Mouse (Mus musculus) stomach, embryonic 16.5 days (tissue): ENCODE measurements around the gene Rpgrip1l. TPM values are rescaled to one million over a fixed set of nuclear protein-coding genes. Genes with fewer than 3 reads are reported as not detected.

Source experiments
- ATAC-seq: fragments of 200-750 bp; cut with Nextera tagmentation; 2 replicates; pipeline ENCODE4 v1.8.0; 2017; ENCODE audit warnings: moderate number of reproducible peaks, moderate TSS enrichment; ENCODE audit not compliant: insufficient read depth, low FRiP score
- H3K27ac ChIP-seq: fragments of 300-500 bp; sonication (generic); 2 replicates; pipeline ENCODE4 v1.5.1; 2014; ENCODE audit warnings: low read length
- H3K27me3 ChIP-seq: fragments of 300-500 bp; sonication (generic); 2 replicates; pipeline ENCODE4 v1.6.1; 2014; ENCODE audit warnings: low read length, control low read depth, mixed read lengths; ENCODE audit not compliant: control insufficient read depth, insufficient read depth
- H3K36me3 ChIP-seq: fragments of 300-500 bp; sonication (generic); 2 replicates; pipeline ENCODE4 v1.6.1; 2014; ENCODE audit warnings: low read length; ENCODE audit not compliant: control insufficient read depth, insufficient read depth
- H3K4me1 ChIP-seq: fragments of 300-500 bp; sonication (generic); 2 replicates; pipeline ENCODE4 v1.6.1; 2014; ENCODE audit warnings: low read length, control low read depth, mixed read lengths; ENCODE audit not compliant: control insufficient read depth, insufficient read depth
- H3K4me2 ChIP-seq: fragments of 300-500 bp; sonication (generic); 2 replicates; pipeline ENCODE4 v1.6.1; 2014; ENCODE audit warnings: low read depth, low read length, mixed read lengths
- H3K4me3 ChIP-seq: fragments of 300-500 bp; sonication (generic); replicated peaks from 2 replicates; pipeline ENCODE4 v1.5.1; 2014; ENCODE audit warnings: mild to moderate bottlenecking, low read length
- H3K9ac ChIP-seq: fragments of 300-500 bp; sonication (generic); 2 replicates; pipeline ENCODE4 v1.6.1; 2014; ENCODE audit warnings: low read length
- H3K9me3 ChIP-seq: fragments of 300-500 bp; sonication (generic); replicated peaks from 2 replicates; pipeline ENCODE4 v1.6.1; 2016; ENCODE audit warnings: low read length, control low read depth; ENCODE audit not compliant: control insufficient read depth
- WGBS: fragments of 180-500 bp; shearing (Covaris S2); extraction: QIAGEN DNeasy Blood & Tissue Kit; methylation state at CpG from one replicate; pipeline ENCODE4 v1.1.7; 2014; 5-methylcytosine and 5-hydroxymethylcytosine counted together
- polyA plus RNA-seq: library from polyadenylated mRNA; unstranded; fragments of >200 nt; fragmentation: Nextera tagmentation; extraction: Ambion mirVana; gene quantifications from 2 replicates; pipeline ENCODE4 v1.2.1, GENCODE M21; 2015

Rpgrip1l gene
- polyA plus RNA-seq, 1 experiment from 2014 or later: 10.8 TPM

DNA sequence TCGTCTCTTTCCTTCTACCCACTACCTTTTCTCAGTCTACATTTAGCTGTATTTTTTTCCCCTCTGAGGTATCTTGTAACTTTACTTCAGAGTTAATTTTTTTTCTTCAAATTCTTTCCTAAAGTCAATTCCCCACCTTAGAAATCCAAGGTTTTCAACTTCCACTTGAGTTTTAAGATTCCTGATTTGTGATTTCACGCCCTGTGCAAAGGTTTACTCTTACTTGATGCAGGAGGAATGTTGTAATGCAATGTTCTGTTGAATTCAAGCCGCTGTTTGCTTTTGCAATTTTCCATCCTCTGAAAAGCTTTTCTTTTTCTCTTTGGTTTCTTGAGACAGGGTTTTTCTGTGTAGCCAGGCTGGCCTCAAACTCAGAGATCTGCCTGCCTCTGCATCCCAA, 103.4 kb downstream of the Rpgrip1l start:
- 74% methylated on average over 3 of the region's 3 CpGs for WGBS
- H3K9me3 ChIP-seq: no peaks in the 10 kb centered on the region
- no peak overlapping the region for H3K27ac ChIP-seq

GRCm38 (mm10) chr8:91207676-91208075, 105.4 kb downstream of the Rpgrip1l start:
- Histone ChIP-seq H3K9me3 (no peaks in the 10 kb centered on the region), H3K27me3 (no peaks in the 10 kb centered on the region), H3K36me3 (no peaks in the 10 kb centered on the region), H3K4me3 (no peak overlapping the region), H3K27ac (no peak overlapping the region), H3K4me1 (no peaks in the 10 kb centered on the region), H3K9ac (no peak overlapping the region), H3K4me2 (no peak overlapping the region)
- ATAC-seq: no peak
- 35% methylated on average over 2 of the region's 2 CpGs for WGBS

More for the DNA sequence above, 103.4 kb downstream of the Rpgrip1l start:
- no peaks in the 10 kb centered on the region for H3K4me1 ChIP-seq
- no peak overlapping the region for H3K4me3 ChIP-seq
- no peak overlapping the region for H3K4me2 ChIP-seq
- no peak for ATAC-seq
- H3K9ac ChIP-seq: no peak overlapping the region
- no peaks in the 10 kb centered on the region for H3K36me3 ChIP-seq
- H3K27me3 ChIP-seq: no peaks in the 10 kb centered on the region

- H3K4me3 ChIP-seq: no peak overlapping the region
- no peak overlapping the region for H3K9ac ChIP-seq
- ATAC-seq: no peak
- H3K4me2 ChIP-seq: no peak overlapping the region
- no peaks in the 10 kb centered on the region for H3K4me1 ChIP-seq
- no peaks in the 10 kb centered on the region for H3K9me3 ChIP-seq
- no peaks in the 10 kb centered on the region for H3K36me3 ChIP-seq
- 77% methylated on average over 6 of the region's 6 CpGs for WGBS
- no peak overlapping the region for H3K27ac ChIP-seq
- no peaks in the 10 kb centered on the region for H3K27me3 ChIP-seq
Measured at GRCm38 (mm10) chr8:91205897-91206296, 107.2 kb downstream of the Rpgrip1l start.

DNA sequence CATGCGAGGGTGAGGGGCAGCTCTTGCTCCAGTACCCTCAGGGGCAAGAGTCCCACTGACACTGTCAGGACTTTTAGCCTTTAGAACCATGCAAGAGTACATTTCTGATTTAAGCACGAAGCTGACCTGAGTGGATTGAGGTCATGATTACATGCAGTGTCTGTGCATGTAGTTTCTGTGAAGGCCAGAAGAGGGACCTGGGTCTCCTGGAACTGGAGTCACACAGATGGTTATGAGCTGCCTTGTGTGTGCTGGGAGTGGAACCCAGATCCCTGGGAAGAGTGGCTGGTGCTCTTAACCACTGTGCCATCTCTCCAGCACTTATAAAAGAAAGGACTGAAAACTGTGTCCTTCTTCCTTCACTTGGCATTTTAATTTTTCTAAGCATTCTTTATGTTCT, 111.9 kb downstream of the Rpgrip1l start:
- 67% methylated on average over 2 of the region's 2 CpGs for WGBS
- Histone ChIP-seq H3K36me3 (no peaks in the 10 kb centered on the region), H3K9ac (no peak overlapping the region), H3K4me3 (no peak overlapping the region), H3K27me3 (no peaks in the 10 kb centered on the region), H3K4me2 (no peak overlapping the region), H3K9me3 (no peaks in the 10 kb centered on the region), H3K4me1 (no peaks in the 10 kb centered on the region), H3K27ac (no peak overlapping the region)
- no peak for ATAC-seq

DNA sequence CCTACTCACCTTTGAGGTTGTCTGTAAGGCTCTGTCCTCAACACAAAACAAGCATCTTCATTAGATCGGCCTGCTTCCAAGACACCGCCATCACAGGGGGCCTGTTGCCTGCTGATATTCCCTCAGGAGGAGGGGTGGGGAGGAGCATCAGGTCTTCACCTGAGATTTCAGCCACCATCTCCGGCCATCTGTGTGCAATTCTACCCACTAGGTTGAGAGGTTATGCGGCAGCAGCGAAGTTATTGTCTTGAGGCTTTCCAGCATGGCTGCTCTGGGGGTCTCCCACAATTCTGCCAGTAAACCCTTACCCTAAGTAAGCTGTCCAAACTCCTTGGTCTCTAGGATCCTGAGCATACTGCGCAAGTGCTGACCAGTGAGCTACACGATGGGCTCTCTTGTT, 113.2 kb downstream of the Rpgrip1l start, which contains the start of gene Aktip:
Aktip (minus strand) TSS at position 101 of the 400 bp plus-strand sequence.
- no peak within 1 kb of the TSS for H3K4me2 ChIP-seq
- no peaks in the 10 kb centered on the region for H3K4me1 ChIP-seq
- H3K9ac ChIP-seq: no peak within 1 kb of the TSS
- WGBS: 92% methylated on average over 7 of the region's 7 CpGs
- no peaks in the 10 kb centered on the region for H3K9me3 ChIP-seq
- H3K27ac ChIP-seq: no peak within 1 kb of the TSS
- no peaks in the 10 kb centered on the region for H3K27me3 ChIP-seq
- no peaks in the 10 kb centered on the region for H3K36me3 ChIP-seq
- no peak for ATAC-seq
- H3K4me3 ChIP-seq: no peak within 1 kb of the TSS

DNA sequence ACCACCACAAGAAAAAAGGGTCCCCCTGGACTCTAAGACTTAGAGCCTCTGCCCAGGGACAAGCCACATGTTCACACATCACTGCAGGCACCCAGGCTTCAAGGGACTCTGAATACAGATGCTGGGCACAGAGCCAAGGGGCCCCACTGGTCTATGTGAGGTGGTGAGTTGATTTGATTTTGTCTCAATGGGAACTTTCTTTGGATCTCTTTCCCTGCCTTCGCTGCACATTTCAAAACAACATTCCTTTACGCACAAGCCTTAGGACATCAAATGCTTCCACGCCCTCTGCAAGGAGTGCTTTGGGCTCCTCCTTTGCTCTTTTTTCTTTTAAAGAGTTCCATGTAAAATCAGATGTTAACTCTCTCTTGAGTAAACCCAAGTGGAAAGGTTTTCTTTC, 115.0 kb downstream of the Rpgrip1l start:
- no peak for ATAC-seq
- Histone ChIP-seq H3K4me2 (no peak overlapping the region), H3K27me3 (no peaks in the 10 kb centered on the region), H3K9me3 (no peaks in the 10 kb centered on the region), H3K4me3 (no peak overlapping the region), H3K36me3 (no peaks in the 10 kb centered on the region), H3K9ac (no peak overlapping the region), H3K4me1 (no peaks in the 10 kb centered on the region), H3K27ac (no peak overlapping the region)
- WGBS: 62% methylated on average over 3 of the region's 3 CpGs

DNA sequence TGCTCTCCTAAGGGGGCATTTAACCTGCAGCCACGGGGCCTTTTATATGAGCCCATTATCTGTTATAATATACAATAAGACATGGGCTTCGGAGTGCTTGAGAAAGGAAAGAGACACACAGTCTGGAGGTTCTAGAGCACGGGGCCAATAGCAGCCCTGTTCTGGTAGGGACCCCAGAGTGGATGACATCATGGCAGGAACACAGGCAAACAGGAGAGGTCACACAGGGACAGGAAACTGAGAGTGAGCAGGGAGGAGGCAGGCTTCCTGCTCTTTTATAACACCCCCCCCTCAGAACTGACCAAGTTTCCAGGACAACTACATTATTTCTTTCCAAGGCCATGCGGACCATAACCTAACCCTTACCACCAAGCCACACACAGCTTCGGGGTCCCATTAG, 115.8 kb downstream of the Rpgrip1l start:
- ATAC-seq: no peak
- Histone ChIP-seq H3K4me1 (no peaks in the 10 kb centered on the region), H3K9me3 (no peaks in the 10 kb centered on the region), H3K9ac (no peak overlapping the region), H3K4me2 (no peak overlapping the region), H3K4me3 (no peak overlapping the region), H3K27ac (no peak overlapping the region), H3K27me3 (no peaks in the 10 kb centered on the region), H3K36me3 (no peaks in the 10 kb centered on the region)
- 81% methylated on average over 5 of the region's 5 CpGs for WGBS

DNA sequence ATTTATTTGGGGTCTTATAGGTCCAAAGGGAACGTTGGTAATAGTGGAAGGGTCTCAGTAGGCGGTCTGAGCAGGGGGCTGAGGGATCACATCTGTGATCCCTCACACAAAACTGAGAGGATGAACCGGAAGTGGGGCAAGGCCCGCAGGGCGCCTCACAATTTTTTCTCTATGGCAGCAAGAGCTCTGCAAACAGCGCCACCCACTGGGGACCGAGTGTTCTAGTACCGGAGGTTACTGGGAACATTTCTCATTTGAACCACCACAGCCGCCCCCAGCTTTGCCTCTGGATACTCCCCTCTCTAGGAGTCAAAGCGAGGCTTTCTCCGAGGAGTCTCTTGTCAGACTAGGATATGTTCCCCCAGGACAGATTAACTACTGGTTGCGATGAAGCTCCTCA, 116.4 kb downstream of the Rpgrip1l start:
- Histone ChIP-seq H3K4me1 (no peaks in the 10 kb centered on the region), H3K9me3 (no peaks in the 10 kb centered on the region), H3K4me3 (no peak overlapping the region), H3K4me2 (no peak overlapping the region), H3K9ac (no peak overlapping the region), H3K27ac (no peak overlapping the region), H3K36me3 (no peaks in the 10 kb centered on the region), H3K27me3 (no peaks in the 10 kb centered on the region)
- 80% methylated on average over 12 of the region's 12 CpGs for WGBS
- no peak for ATAC-seq

DNA sequence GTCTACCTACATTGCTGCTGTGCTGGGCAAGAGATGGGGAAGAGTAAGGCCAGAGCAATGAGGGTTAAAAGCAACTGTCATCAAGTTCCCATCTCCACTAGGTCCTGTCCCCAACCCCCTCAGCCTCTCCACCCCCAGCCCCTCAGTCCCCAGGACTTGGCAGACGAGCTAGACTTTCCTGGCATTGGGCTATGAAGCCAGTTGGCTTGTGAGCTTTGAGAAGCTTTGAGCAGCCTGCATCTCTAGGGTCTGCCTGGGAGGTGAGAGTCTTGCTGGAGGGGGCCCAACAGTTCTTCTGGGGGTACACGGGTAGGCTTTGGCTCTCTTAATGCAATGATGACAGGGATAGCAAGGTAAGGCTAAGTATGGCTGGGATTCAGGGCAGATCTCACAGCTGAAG, 119.0 kb downstream of the Rpgrip1l start:
- Histone ChIP-seq H3K4me1 (peaks cover 4% of the 10 kb centered on the region; the same call in 1 of the 2 replicates), H3K36me3 (no peaks in the 10 kb centered on the region), H3K4me2 (no peak overlapping the region), H3K27ac (no peak overlapping the region), H3K9me3 (no peaks in the 10 kb centered on the region), H3K27me3 (no peaks in the 10 kb centered on the region), H3K9ac (no peak overlapping the region), H3K4me3 (no peak overlapping the region)
- WGBS: 86% methylated on average over 2 of the region's 2 CpGs
- no peak for ATAC-seq

- H3K4me1 ChIP-seq: peaks cover 4% of the 10 kb centered on the region; the same call in 1 of the 2 replicates
- no peaks in the 10 kb centered on the region for H3K27me3 ChIP-seq
- H3K9ac ChIP-seq: no peak overlapping the region
- no peak overlapping the region for H3K4me3 ChIP-seq
- no peak for ATAC-seq
- H3K4me2 ChIP-seq: no peak overlapping the region
- H3K27ac ChIP-seq: no peak overlapping the region
- H3K36me3 ChIP-seq: no peaks in the 10 kb centered on the region
- H3K9me3 ChIP-seq: no peaks in the 10 kb centered on the region
- 74% methylated on average over 5 of the region's 5 CpGs for WGBS
Measured at GRCm38 (mm10) chr8:91192941-91193340, 120.1 kb downstream of the Rpgrip1l start.
